In genomic region chr17:34039562-34040450, GRCm38 (mm10) we compare ENCODE assay signal across 8 mouse cellular contexts. TPM values are rescaled to one million over a fixed set of nuclear protein-coding genes. Genes with fewer than 3 reads are reported as not detected.
DNase-seq lines count a peak whose midpoint lies in the region; ATAC-seq and TF ChIP-seq lines count a peak whose summit lies in the region.

No protein-coding gene starts in this region.

- no peaks in the 10 kb centered on the region for H3K9me3 ChIP-seq in lung, embryonic 16.5 days (ENCODE audit: control insufficient read depth, low read length)
- no peaks in the 10 kb centered on the region for H3K9me3 ChIP-seq in intestine, postnatal 0 days (ENCODE audit: control insufficient read depth)

- peak; percentile 17 to 60 for DNase-seq in adrenal gland, adult (ENCODE audit: inconsistent age in 2 of 2, low spot score in 1 of 2)
- DNase-seq in adrenal gland, adult 18-20 months (ENCODE audit: low spot score in 2 of 2): no peak
- DNase-seq in lung, postnatal 14 days: no peak
- peak; percentile 73 to 81 for DNase-seq in gastrocnemius, postnatal 36 days
- DNase-seq in thymus, postnatal 14 days: no peak

- peak overlapping the region; percentile 58 for H3K4me2 ChIP-seq in lung, embryonic 16.5 days (ENCODE audit: low read depth, low read length)
- no peak overlapping the region for H3K4me2 ChIP-seq in intestine, postnatal 0 days (replicated peaks; ENCODE audit: low read depth)

- H3K36me3 ChIP-seq in lung, embryonic 16.5 days (ENCODE audit: control insufficient read depth, insufficient read depth, low read length): peaks cover 25% of the 10 kb centered on the region
- H3K36me3 ChIP-seq in intestine, postnatal 0 days (ENCODE audit: control insufficient read depth, insufficient read depth): peaks cover 28% of the 10 kb centered on the region

- TF ChIP-seq CTCF in intestine, postnatal 0 days (IDR thresholded peaks at IDR 0.05; ENCODE audit: low read depth): no peak

- peak overlapping the region; percentile 21 for H3K9ac ChIP-seq in lung, embryonic 16.5 days (ENCODE audit: low read length)
- no peak overlapping the region; the same call in 1 of the 2 replicates for H3K9ac ChIP-seq in intestine, postnatal 0 days (ENCODE audit: low read depth, low read length)

- H3K4me3 ChIP-seq in lung, embryonic 16.5 days (ENCODE audit: low read length): no peak overlapping the region
- H3K4me3 ChIP-seq in intestine, postnatal 0 days (ENCODE audit: low read depth, low read length): no peak overlapping the region

- peak; percentile 11; the same call in 1 of the 2 replicates for ATAC-seq in lung, embryonic 16.5 days (ENCODE audit: low read depth)
- 0 out of 2 replicates have a peak, but pooled peaks have one; percentile 2 for ATAC-seq in intestine, postnatal 0 days
- ATAC-seq in activated CD4-positive, CD25-positive, alpha-beta regulatory T cell, adult 4 months: no peak

- intact Hi-C loops in gastrocnemius, postnatal 36 days (cut with DNase I): loop anchor here (5.0 kb wide), 1 partner anchor 72 kb away; no protein-coding TSS in a partner anchor

- H3K4me1 ChIP-seq in lung, embryonic 16.5 days (replicated peaks; ENCODE audit: control insufficient read depth, insufficient read depth, low read length): peaks cover 23% of the 10 kb centered on the region
- no peaks in the 10 kb centered on the region; the same call in 1 of the 2 replicates for H3K4me1 ChIP-seq in intestine, postnatal 0 days (replicated peaks; ENCODE audit: control insufficient read depth, insufficient read depth, low read length)

- H3K27me3 ChIP-seq in lung, embryonic 16.5 days (ENCODE audit: control insufficient read depth, insufficient read depth, low read depth, low read length): peaks cover 8% of the 10 kb centered on the region
- H3K27me3 ChIP-seq in intestine, postnatal 0 days (replicated peaks; ENCODE audit: control insufficient read depth, insufficient read depth, low read length): 0 out of 2 replicates have a peak, but pooled peaks cover 6% of the 10 kb centered on the region

- 17% methylated on average over 17 of the region's 17 CpGs for WGBS in lung, embryonic 16.5 days
- 20% methylated on average over 17 of the region's 17 CpGs for WGBS in intestine, postnatal 0 days

- H3K27ac ChIP-seq in lung, embryonic 16.5 days (ENCODE audit: low read length): no peak overlapping the region
- no peak overlapping the region for H3K27ac ChIP-seq in intestine, postnatal 0 days (ENCODE audit: low read depth, low read length)

RNA-seq across cellular contexts. Expression of gene Col11a2, which starts 0.6 kb away (rescaled TPM):
- 1 to 10 TPM; 1.4 to 1.9 TPM for total RNA-seq in adrenal gland, adult 18-20 months (2021)
- 2.6 and 3.7 TPM in 2 replicates for polyA plus RNA-seq in lung, embryonic 16.5 days (2015; fragmentation: Nextera tagmentation; extraction: Ambion mirVana)
- total RNA-seq in gastrocnemius, postnatal 36 days (2021): 1 to 10 TPM; 9.3 to 9.6 TPM
- polyA plus RNA-seq in intestine, postnatal 0 days (2015; fragmentation: Nextera tagmentation; extraction: Ambion mirVana): 0.13 and 0.21 TPM in 2 replicates
- under 1 TPM; 0.07 to 0.20 TPM for polyA plus RNA-seq in activated CD4-positive, CD25-positive, alpha-beta regulatory T cell, adult 4 months (2017; shearing (Covaris generic))

RNA-seq across cellular contexts. Expression of gene Rxrb, which starts 8.2 kb away (rescaled TPM):
- 10 to 100 TPM; 55.9 to 58.2 TPM for total RNA-seq in adrenal gland, adult 18-20 months (2021)
- polyA plus RNA-seq in lung, embryonic 16.5 days (2015; fragmentation: Nextera tagmentation; extraction: Ambion mirVana): 49.6 and 49.9 TPM in 2 replicates
- 10 to 100 TPM; 34.5 to 35.3 TPM for total RNA-seq in gastrocnemius, postnatal 36 days (2021)
- 19.5 and 22.1 TPM in 2 replicates for polyA plus RNA-seq in intestine, postnatal 0 days (2015; fragmentation: Nextera tagmentation; extraction: Ambion mirVana)
- 1 to 10 TPM; 7.2 to 9.0 TPM for polyA plus RNA-seq in activated CD4-positive, CD25-positive, alpha-beta regulatory T cell, adult 4 months (2017; shearing (Covaris generic))

RNA-seq across cellular contexts. Expression of gene Slc39a7, which starts 8.3 kb away (rescaled TPM):
- total RNA-seq in adrenal gland, adult 18-20 months (2021): 100 to 1,000 TPM; 131 to 156 TPM
- 188 and 191 TPM in 2 replicates for polyA plus RNA-seq in lung, embryonic 16.5 days (2015; fragmentation: Nextera tagmentation; extraction: Ambion mirVana)
- 10 to 100 TPM; 40.8 to 45.2 TPM for total RNA-seq in gastrocnemius, postnatal 36 days (2021)
- 99.1 and 99.5 TPM in 2 replicates for polyA plus RNA-seq in intestine, postnatal 0 days (2015; fragmentation: Nextera tagmentation; extraction: Ambion mirVana)
- polyA plus RNA-seq in activated CD4-positive, CD25-positive, alpha-beta regulatory T cell, adult 4 months (2017; shearing (Covaris generic)): 10 to 100 TPM; 34.6 to 49.4 TPM

RNA-seq across cellular contexts. Expression of gene H2-Ke6, which starts 11.9 kb away (rescaled TPM):
- 100 to 1,000 TPM; 246 to 274 TPM for total RNA-seq in adrenal gland, adult 18-20 months (2021)
- 40.9 and 41.6 TPM in 2 replicates for polyA plus RNA-seq in lung, embryonic 16.5 days (2015; fragmentation: Nextera tagmentation; extraction: Ambion mirVana)
- total RNA-seq in gastrocnemius, postnatal 36 days (2021): 10 to 100 TPM; 55.5 to 64.2 TPM
- polyA plus RNA-seq in intestine, postnatal 0 days (2015; fragmentation: Nextera tagmentation; extraction: Ambion mirVana): 59.8 and 67.1 TPM in 2 replicates
- polyA plus RNA-seq in activated CD4-positive, CD25-positive, alpha-beta regulatory T cell, adult 4 months (2017; shearing (Covaris generic)): 10 to 100 TPM; 29.3 to 35.2 TPM

RNA-seq across cellular contexts. Expression of gene Ring1, which starts 15.3 kb away (rescaled TPM):
- total RNA-seq in adrenal gland, adult 18-20 months (2021): 10 to 100 TPM; 43.9 to 45.5 TPM
- polyA plus RNA-seq in lung, embryonic 16.5 days (2015; fragmentation: Nextera tagmentation; extraction: Ambion mirVana): 15.0 and 15.2 TPM in 2 replicates
- 10 to 100 TPM; 11.7 to 12.4 TPM for total RNA-seq in gastrocnemius, postnatal 36 days (2021)
- polyA plus RNA-seq in intestine, postnatal 0 days (2015; fragmentation: Nextera tagmentation; extraction: Ambion mirVana): 9.1 and 10.1 TPM in 2 replicates
- 1 to 10 TPM; 2.2 to 3.4 TPM for polyA plus RNA-seq in activated CD4-positive, CD25-positive, alpha-beta regulatory T cell, adult 4 months (2017; shearing (Covaris generic))

Comparison
In these comparisons a context has a peak if more than half of its experiments do, and no peak if none do; other contexts are left out.
1. DNase-seq: peak in adrenal gland, adult (2 of 2) and gastrocnemius, postnatal 36 days (2 of 2); none in adrenal gland, adult 18-20 months (0 of 2), lung, postnatal 14 days (single experiment) and thymus, postnatal 14 days (single experiment).